Mouse (Mus musculus) testis, postnatal 10 days (tissue): Measurements from ENCODE around the gene Dnajb5.
"Not testable (repeated sequence)": the region's sequence is repeated elsewhere in the genome, so short reads cannot be mapped to it uniquely, and the experiment has no call there.

Experiments used
- DNase-seq: peaks from one replicate; pipeline ENCODE4 v3.0.0; 2021; ENCODE audit warnings: low spot score

Dnajb5 gene

DNA sequence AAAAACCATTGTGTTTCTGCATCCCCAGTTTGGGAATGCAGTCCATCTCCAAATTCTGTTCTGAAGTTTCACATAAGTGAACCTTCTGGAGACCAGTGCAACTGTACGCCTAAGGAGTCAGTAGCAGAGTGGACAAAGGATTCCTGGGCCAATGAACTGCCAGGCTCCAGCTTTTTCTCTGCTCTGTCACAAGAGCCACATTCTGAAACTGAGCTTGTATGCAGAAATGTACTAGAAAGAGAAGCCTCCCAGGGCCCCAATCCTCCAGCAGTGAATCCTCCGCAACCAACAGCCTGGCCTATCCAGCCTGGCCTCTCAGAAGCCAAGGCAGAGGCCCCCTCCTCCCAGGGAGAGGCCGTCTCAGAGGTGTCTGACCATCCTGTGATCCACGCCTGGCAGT is 23.3 kb downstream of the Dnajb5 start:
- no peak for DNase-seq

DNA sequence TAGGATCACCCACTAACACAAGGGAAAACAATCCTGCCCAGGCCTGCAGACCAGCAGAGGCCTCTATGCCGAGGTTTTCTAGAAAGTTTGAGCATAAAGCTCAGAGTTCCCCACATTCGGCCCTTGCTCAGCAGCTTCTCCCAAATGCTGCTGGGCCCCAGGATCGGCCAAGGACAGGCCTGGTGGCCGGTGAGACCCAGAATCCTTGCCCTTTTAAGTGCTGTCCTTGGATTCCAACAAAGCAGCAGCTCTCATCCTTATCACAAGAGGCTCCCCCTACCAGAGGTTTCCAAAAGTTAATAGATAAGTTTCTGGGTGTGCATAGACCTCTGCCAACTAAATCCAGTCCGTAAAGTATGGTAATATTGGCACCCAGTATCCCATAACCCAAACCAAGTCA is 24.3 kb downstream of the Dnajb5 start:
- DNase-seq: no peak

DNA sequence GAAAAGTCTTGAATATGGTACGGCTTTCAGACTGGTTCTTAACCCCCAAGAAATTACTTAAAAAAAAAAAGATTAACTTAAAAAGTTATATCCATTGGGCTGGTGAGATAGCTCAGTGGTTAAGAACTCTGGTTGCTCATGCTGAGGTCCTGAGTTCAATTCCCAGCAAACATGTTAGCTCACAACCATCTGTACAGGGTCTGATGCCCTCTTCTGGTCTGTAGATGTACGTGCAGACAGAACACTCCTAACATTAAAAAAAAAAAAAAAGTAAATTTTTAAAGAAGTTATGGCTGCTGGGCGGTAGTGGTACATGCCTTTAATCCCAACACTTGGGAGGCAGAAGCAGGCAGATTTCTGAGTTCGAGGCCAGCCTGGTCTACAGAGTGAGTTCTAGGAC is 28.4 kb downstream of the Dnajb5 start:
- no peak for DNase-seq

DNA sequence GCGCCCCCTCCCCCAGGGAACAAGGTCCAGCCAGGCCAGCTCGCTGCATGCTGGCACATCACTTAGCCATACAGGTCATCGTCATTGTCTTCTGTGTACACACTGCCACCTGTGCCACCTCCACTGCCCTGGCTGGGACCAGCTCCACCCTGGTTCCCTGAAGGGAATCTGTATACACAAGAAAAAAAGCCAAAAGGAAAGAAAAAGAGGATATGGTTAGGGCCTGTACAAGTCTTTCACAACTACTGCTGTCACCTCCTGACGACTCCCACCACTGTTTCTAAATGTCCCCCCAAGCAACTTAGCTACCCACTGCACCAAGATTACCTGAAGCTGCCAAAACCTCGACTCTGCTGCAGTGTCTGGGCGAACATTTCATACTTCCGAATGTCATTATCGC is 30.9 kb downstream of the Dnajb5 start:
- DNase-seq: not testable (repeated sequence)

DNA sequence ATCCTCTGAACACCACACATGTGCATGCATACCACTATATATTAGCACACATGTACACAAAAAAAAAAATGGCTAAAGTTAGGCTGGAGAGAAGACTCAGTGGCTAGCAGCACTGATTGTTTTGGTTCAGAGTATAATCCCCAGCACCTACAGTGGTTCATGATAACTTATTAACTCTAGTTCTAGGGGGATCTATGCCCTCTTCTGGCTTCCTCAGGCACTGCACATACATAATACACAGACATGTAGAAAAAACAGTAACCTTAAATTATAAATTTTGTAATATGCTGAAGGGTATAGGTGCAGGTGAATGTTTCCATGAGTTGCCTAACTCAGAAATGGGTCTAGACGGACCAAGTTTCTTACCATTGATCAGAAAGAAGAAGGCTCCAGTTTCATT is 38.7 kb downstream of the Dnajb5 start:
- DNase-seq: no peak

DNA sequence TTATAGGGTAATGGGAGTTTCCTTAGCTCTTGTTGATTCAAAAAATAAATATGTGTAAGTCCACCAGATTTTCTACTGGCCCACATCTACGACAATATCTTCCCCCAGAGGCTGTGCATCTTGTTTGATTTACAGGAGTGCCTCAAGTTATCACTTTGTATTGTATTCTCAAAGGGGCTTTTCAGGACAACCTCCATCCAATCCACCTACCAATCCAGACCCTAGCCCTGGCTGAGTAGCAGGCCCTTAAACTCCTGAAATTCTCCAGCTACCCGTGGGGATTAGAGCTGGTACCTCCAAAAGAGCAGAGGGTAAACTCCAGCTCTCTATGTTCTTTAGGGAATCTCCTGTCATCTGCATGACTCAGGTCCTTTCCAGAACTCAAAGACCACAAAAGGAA is 48.4 kb downstream of the Dnajb5 start:
- no peak for DNase-seq

DNA sequence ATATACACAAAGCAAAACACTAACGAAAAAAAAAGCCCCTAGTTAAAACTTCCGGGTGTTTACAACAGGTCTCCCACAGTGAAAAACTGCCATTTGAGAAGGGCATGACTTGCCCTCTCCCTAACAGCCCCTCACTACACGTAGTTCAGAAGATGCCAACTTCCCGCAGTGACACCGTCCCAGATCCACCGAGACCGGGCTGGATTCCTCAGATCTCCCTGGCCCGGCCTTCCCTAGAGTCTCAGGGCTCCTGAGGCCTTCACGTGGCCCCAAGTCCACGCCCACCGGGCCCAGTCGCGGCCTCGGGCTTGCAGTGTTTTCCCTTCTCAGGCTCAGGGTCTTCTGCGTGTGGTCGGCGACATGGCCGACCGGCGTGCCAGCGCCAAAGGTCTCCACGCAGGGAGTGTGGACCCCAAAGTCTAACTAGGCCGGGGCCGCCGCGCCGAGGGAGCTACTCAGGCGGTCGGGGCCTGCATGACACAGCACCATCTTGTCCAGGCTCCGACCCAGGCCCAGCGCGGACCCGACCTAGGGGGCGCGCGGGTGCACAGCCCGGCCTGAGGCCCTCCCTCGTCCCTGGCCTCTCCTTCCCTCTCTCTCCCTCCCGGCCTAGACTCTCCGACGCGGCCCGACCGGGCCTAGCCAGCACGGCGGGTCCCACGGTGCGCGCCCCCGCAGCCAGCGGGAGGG is 50.0 kb downstream of the Dnajb5 start:
- peak; percentile 86 for DNase-seq

DNA sequence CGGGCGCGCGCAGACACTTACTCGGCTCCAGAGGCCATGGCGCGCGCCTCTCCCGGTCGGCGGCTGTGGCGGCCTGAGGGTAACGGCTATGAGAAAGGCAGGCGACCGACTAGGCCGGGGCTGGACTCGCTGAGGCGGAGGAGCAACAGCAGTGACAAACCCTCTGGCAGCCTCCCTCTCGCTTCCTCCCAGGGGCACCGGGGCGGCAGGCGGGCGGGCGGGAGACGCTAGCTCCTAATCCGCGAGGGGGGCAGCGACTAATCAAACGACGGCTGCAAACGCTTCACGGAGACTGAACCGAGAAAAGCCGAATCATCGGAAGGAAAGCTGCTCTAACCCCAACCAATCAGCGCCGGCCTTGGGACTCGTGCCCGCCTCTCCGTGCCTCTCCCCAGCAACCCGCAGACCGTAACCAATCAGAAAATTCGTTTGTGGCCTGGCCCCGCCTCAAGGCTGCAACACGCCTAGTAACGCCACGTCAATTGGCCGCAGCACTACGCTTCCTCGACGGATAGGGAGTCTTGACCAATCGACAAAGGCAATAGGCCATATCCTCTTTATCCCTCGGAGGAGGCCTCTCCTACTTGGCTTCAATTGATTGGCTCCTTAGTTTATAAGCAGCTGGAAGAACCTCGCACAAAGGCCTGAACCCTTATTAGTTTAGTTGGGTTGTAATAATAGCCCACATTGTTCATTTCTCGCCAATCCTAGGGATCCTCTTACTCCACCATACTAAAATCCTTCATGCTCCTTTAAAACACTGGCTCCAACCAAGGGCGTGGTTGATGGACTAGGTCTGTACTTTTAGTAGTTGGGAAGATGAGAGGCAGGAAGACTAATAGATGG is 50.8 kb downstream of the Dnajb5 start, which contains the start of gene Vcp:
Gene Vcp (minus strand): TSS at position 367 of the 846 bp plus-strand sequence.
- DNase-seq: peak; percentile 99

DNA sequence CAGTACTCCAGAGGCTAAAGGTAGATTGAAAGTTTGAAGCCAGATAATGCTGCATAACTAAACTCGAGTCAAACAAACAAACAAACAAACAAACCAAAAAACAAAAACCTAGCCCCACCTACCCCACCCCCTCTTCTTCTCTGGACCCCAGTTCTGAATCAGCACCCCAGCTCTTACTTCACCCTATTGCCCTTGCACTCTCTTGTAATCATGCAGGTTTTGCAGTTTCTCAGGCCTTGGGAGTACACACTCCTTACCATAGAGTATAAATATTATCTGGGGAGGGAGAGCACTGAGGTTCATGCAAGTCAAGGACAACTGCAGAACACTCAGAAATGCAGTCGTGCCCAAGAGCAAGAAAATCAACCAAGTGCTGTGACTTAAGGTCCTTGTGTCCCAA is 51.7 kb downstream of the Dnajb5 start:
- no peak for DNase-seq

DNA sequence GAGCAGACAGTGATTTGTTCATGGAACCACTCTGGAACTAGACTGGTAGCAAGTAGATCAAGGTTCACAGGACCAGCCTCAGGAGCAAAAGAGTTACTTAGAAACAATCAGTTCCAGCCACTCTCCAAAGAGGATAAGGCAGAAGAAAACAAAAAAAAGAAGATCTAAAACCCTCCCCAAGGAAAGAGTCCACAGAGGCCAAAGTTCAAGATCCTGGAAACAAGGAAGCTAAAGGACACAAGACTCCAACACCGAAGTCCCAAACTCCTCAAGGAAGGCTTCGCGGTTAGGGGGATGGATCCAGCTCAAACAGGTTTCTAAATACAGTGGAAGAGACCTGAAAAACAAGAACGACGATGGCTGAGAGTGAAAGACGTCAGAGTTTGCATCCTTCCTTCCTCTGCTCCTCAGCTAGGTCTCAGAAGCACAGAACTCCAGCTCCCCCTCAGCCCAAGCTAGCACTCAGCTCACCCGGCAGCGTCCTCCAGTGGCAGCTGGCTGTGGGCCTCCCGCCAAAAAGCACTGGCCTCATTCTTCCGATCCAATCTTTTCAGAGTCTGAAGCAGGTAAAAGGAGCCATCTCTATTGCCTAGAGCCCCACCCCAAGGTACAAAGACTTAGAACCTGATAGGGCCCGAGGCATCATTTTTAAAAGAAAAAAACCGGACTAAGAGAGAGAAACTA is 53.3 kb downstream of the Dnajb5 start:
- peak; percentile 75 for DNase-seq

DNA sequence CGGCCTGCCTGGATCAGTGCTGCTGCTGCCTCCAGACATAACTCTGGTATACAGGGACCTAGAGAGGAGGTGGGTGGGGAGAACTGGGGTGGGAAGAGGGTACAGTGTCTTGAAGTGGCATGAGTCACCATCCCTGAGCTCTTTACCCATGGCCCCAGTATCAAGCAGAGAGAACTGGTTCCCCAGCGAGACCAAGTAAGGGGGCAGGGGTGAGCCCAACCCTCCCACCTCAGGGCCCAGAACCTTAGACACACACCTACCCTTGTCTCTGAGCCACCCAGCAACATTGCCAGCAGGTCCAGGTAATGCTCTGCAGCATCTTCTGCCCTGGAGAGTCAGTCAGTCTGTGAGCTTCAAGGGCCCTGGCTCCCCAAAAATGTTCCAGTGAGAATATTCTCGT is 55.3 kb downstream of the Dnajb5 start:
- no peak for DNase-seq

DNA sequence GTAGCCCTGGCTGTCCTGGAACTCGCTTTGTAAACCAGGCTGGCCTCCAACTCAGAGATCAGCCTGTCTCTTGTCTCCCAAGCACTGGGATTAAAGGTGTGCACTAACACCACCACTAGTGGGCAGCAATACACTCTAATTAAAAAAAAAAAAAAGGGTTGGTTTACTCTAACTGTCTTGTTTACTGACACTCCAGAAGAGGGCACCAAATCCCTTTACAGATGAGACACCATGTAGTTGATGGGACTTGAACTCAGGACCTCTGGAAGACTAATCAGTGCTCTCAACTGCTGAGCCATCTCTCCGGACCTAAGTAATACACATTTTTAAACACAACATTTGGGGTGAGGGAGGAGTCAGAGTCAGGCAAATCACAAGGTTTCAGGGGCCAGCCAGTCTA is 56.2 kb downstream of the Dnajb5 start:
- no peak for DNase-seq
